Mouse (Mus musculus): ENCODE results near the gene Nfx1. TPM values are rescaled to one million over a fixed set of nuclear protein-coding genes. Genes with fewer than 3 reads are reported as not detected.

Nfx1 gene
- polyA plus RNA-seq, 1 experiment: 12.0 TPM

- Histone ChIP-seq H3K27ac (replicated peaks; ENCODE audit: low read depth, low read length) (no peak overlapping the region), H3K4me3 (ENCODE audit: insufficient read depth, low read depth, low read length) (no peak overlapping the region), H3K4me1 (ENCODE audit: control insufficient read depth, insufficient read depth, insufficient read length, low read length) (no peaks in the 10 kb centered on the region)
Observed at GRCm38 (mm10) chr4:40955942-40956341, 14.8 kb upstream of the Nfx1 start.

- no peak overlapping the region for H3K4me3 ChIP-seq (ENCODE audit: insufficient read depth, low read depth, low read length)
- H3K4me1 ChIP-seq (ENCODE audit: control insufficient read depth, insufficient read depth, insufficient read length, low read length): no peaks in the 10 kb centered on the region
- H3K27ac ChIP-seq (replicated peaks; ENCODE audit: low read depth, low read length): no peak overlapping the region
Observed at GRCm38 (mm10) chr4:40963536-40963935, 7.2 kb upstream of the Nfx1 start.

GRCm38 (mm10) chr4:40969161-40969560 lies 1.5 kb upstream of the Nfx1 start:
- 0 out of 2 replicates have a peak overlapping the region, but pooled peaks have one; percentile 98 for H3K27ac ChIP-seq (replicated peaks; ENCODE audit: low read depth, low read length)
- H3K4me1 ChIP-seq (ENCODE audit: control insufficient read depth, insufficient read depth, insufficient read length, low read length): 0 out of 2 replicates have a peak, but pooled peaks cover 7% of the 10 kb centered on the region
- H3K4me3 ChIP-seq (ENCODE audit: insufficient read depth, low read depth, low read length): no peak overlapping the region

GRCm38 (mm10) chr4:40969781-40970591 lies 720 bp upstream of the Nfx1 start:
- Histone ChIP-seq H3K27ac (replicated peaks; ENCODE audit: low read depth, low read length) (peak overlapping the region; percentile 98), H3K4me3 (ENCODE audit: insufficient read depth, low read depth, low read length) (peak overlapping the region; percentile 90), H3K4me1 (ENCODE audit: control insufficient read depth, insufficient read depth, insufficient read length, low read length) (0 out of 2 replicates have a peak, but pooled peaks cover 7% of the 10 kb centered on the region)

GRCm38 (mm10) chr4:40970592-40970841 lies 189 bp upstream of the Nfx1 start:
- H3K27ac ChIP-seq (replicated peaks; ENCODE audit: low read depth, low read length): peak overlapping the region; percentile 98
- H3K4me3 ChIP-seq (ENCODE audit: insufficient read depth, low read depth, low read length): peak overlapping the region; percentile 90
- H3K4me1 ChIP-seq (ENCODE audit: control insufficient read depth, insufficient read depth, insufficient read length, low read length): 0 out of 2 replicates have a peak, but pooled peaks cover 7% of the 10 kb centered on the region

GRCm38 (mm10) chr4:40971744-40972143 lies 1.0 kb downstream of the Nfx1 start:
- Histone ChIP-seq H3K4me3 (ENCODE audit: insufficient read depth, low read depth, low read length) (peak overlapping the region; percentile 90), H3K27ac (replicated peaks; ENCODE audit: low read depth, low read length) (no peak overlapping the region), H3K4me1 (ENCODE audit: control insufficient read depth, insufficient read depth, insufficient read length, low read length) (0 out of 2 replicates have a peak, but pooled peaks cover 7% of the 10 kb centered on the region)

GRCm38 (mm10) chr4:40974011-40974410 lies 3.3 kb downstream of the Nfx1 start:
- Histone ChIP-seq H3K4me3 (ENCODE audit: insufficient read depth, low read depth, low read length) (no peak overlapping the region), H3K4me1 (ENCODE audit: control insufficient read depth, insufficient read depth, insufficient read length, low read length) (0 out of 2 replicates have a peak, but pooled peaks cover 7% of the 10 kb centered on the region), H3K27ac (replicated peaks; ENCODE audit: low read depth, low read length) (no peak overlapping the region)

GRCm38 (mm10) chr4:40975678-40976077 lies 5.0 kb downstream of the Nfx1 start:
- no peak overlapping the region for H3K4me3 ChIP-seq (ENCODE audit: insufficient read depth, low read depth, low read length)
- no peak overlapping the region for H3K27ac ChIP-seq (replicated peaks; ENCODE audit: low read depth, low read length)
- 0 out of 2 replicates have a peak, but pooled peaks cover 7% of the 10 kb centered on the region for H3K4me1 ChIP-seq (ENCODE audit: control insufficient read depth, insufficient read depth, insufficient read length, low read length)

- H3K4me1 ChIP-seq (ENCODE audit: control insufficient read depth, insufficient read depth, insufficient read length, low read length): 0 out of 2 replicates have a peak, but pooled peaks cover 7% of the 10 kb centered on the region
- H3K4me3 ChIP-seq (ENCODE audit: insufficient read depth, low read depth, low read length): no peak overlapping the region
- H3K27ac ChIP-seq (replicated peaks; ENCODE audit: low read depth, low read length): peak overlapping the region; percentile 56
Observed at GRCm38 (mm10) chr4:40976651-40977050, 5.9 kb downstream of the Nfx1 start.

GRCm38 (mm10) chr4:40979430-40979829 lies 8.7 kb downstream of the Nfx1 start:
- Histone ChIP-seq H3K4me1 (ENCODE audit: control insufficient read depth, insufficient read depth, insufficient read length, low read length) (no peaks in the 10 kb centered on the region), H3K27ac (replicated peaks; ENCODE audit: low read depth, low read length) (no peak overlapping the region), H3K4me3 (ENCODE audit: insufficient read depth, low read depth, low read length) (no peak overlapping the region)

- Histone ChIP-seq H3K4me1 (ENCODE audit: control insufficient read depth, insufficient read depth, insufficient read length, low read length) (no peaks in the 10 kb centered on the region), H3K4me3 (ENCODE audit: insufficient read depth, low read depth, low read length) (no peak overlapping the region), H3K27ac (replicated peaks; ENCODE audit: low read depth, low read length) (no peak overlapping the region)
Observed at GRCm38 (mm10) chr4:40982486-40982885, 11.8 kb downstream of the Nfx1 start.

GRCm38 (mm10) chr4:40983686-40984085 lies 13.0 kb downstream of the Nfx1 start:
- Histone ChIP-seq H3K4me1 (ENCODE audit: control insufficient read depth, insufficient read depth, insufficient read length, low read length) (no peaks in the 10 kb centered on the region), H3K27ac (replicated peaks; ENCODE audit: low read depth, low read length) (no peak overlapping the region), H3K4me3 (ENCODE audit: insufficient read depth, low read depth, low read length) (no peak overlapping the region)

- no peak overlapping the region for H3K27ac ChIP-seq (replicated peaks; ENCODE audit: low read depth, low read length)
- no peaks in the 10 kb centered on the region for H3K4me1 ChIP-seq (ENCODE audit: control insufficient read depth, insufficient read depth, insufficient read length, low read length)
Observed at GRCm38 (mm10) chr4:40989633-40990032, 18.9 kb downstream of the Nfx1 start.

GRCm38 (mm10) chr4:40996302-40996701 lies 25.6 kb downstream of the Nfx1 start:
- Histone ChIP-seq H3K4me3 (ENCODE audit: insufficient read depth, low read depth, low read length) (no peak overlapping the region), H3K4me1 (ENCODE audit: control insufficient read depth, insufficient read depth, insufficient read length, low read length) (no peaks in the 10 kb centered on the region), H3K27ac (replicated peaks; ENCODE audit: low read depth, low read length) (no peak overlapping the region)

More at GRCm38 (mm10) chr4:40989633-40990032, 18.9 kb downstream of the Nfx1 start:
- H3K4me3 ChIP-seq (ENCODE audit: insufficient read depth, low read depth, low read length): no peak overlapping the region

GRCm38 (mm10) chr4:40997916-40998315 lies 27.2 kb downstream of the Nfx1 start:
- Histone ChIP-seq H3K27ac (replicated peaks; ENCODE audit: low read depth, low read length) (no peak overlapping the region), H3K4me1 (ENCODE audit: control insufficient read depth, insufficient read depth, insufficient read length, low read length) (no peaks in the 10 kb centered on the region), H3K4me3 (ENCODE audit: insufficient read depth, low read depth, low read length) (no peak overlapping the region)

- no peaks in the 10 kb centered on the region for H3K4me1 ChIP-seq (ENCODE audit: control insufficient read depth, insufficient read depth, insufficient read length, low read length)
- no peak overlapping the region for H3K27ac ChIP-seq (replicated peaks; ENCODE audit: low read depth, low read length)
- no peak overlapping the region for H3K4me3 ChIP-seq (ENCODE audit: insufficient read depth, low read depth, low read length)
Observed at GRCm38 (mm10) chr4:41000271-41000670, 29.6 kb downstream of the Nfx1 start.
